Mouse (Mus musculus): ENCODE data around the gene Gm13698.
"Not testable (repeated sequence)": the region's sequence is repeated elsewhere in the genome, so short reads cannot be mapped to it uniquely, and the experiment has no call there.

GRCm38 (mm10) chr2:83994526-83994925 lies 39.0 kb downstream of the Gm13698 start:
- TF ChIP-seq POLR2A (IDR thresholded peaks at IDR 0.05; ENCODE audit: control insufficient read depth, extremely low read depth, insufficient read depth, low read length, poor library complexity); CTCF (IDR thresholded peaks at IDR 0.05; ENCODE audit: borderline replicate concordance, control insufficient read depth, extremely low read depth, insufficient read depth, low read length, poor library complexity): not testable (repeated sequence)
